Mouse (Mus musculus): ENCODE results near the gene Btbd6. TPM values are rescaled to one million over a fixed set of nuclear protein-coding genes. Genes with fewer than 3 reads are reported as not detected.

Gene Btbd6
- polyA plus RNA-seq, 1 experiment from 2014 or later = 19.5 TPM

- Histone ChIP-seq H3K36me3 (no peaks in the 10 kb centered on the region), H3K4me2 (replicated peaks) (peak overlapping the region; percentile 87), H3K9me3 (no peaks in the 10 kb centered on the region), H3K27me3 (replicated peaks) (no peaks in the 10 kb centered on the region), H3K9ac (peak overlapping the region; percentile 88), H3K27ac (peak overlapping the region; percentile 81), H3K4me3 (replicated peaks) (peak overlapping the region; percentile 98), H3K4me1 (replicated peaks) (peaks cover 34% of the 10 kb centered on the region)
- under 1% methylated on average over 54 of the region's 64 CpGs for WGBS
- ATAC-seq = peak; percentile 68
Observed at GRCm38 (mm10) chr12:113014561-113015556, 38.6 kb downstream of the Btbd6 start.

GRCm38 (mm10) chr12:113015956-113016355, 39.7 kb downstream of the Btbd6 start:
- no peak overlapping the region for H3K27ac ChIP-seq
- H3K4me2 ChIP-seq (replicated peaks) = peak overlapping the region; percentile 87; the same call in 1 of the 2 replicates
- peaks cover 34% of the 10 kb centered on the region for H3K4me1 ChIP-seq (replicated peaks)
- 71% methylated on average over 4 of the region's 4 CpGs for WGBS
- H3K9me3 ChIP-seq = no peaks in the 10 kb centered on the region
- 0 out of 2 replicates have a peak overlapping the region, but pooled peaks have one; percentile 88 for H3K9ac ChIP-seq
- H3K27me3 ChIP-seq (replicated peaks) = no peaks in the 10 kb centered on the region
- ATAC-seq = no peak
- peak overlapping the region; percentile 98; the same call in 1 of the 2 replicates for H3K4me3 ChIP-seq (replicated peaks)
- H3K36me3 ChIP-seq = 0 out of 2 replicates have a peak, but pooled peaks cover 2% of the 10 kb centered on the region

GRCm38 (mm10) chr12:113016976-113017375, 40.7 kb downstream of the Btbd6 start:
- H3K9ac ChIP-seq = no peak overlapping the region
- H3K4me1 ChIP-seq (replicated peaks) = peaks cover 34% of the 10 kb centered on the region
- no peaks in the 10 kb centered on the region for H3K27me3 ChIP-seq (replicated peaks)
- H3K27ac ChIP-seq = no peak overlapping the region
- ATAC-seq = no peak
- H3K4me3 ChIP-seq (replicated peaks) = no peak overlapping the region
- 67% methylated on average over 8 of the region's 8 CpGs for WGBS
- H3K36me3 ChIP-seq = 0 out of 2 replicates have a peak, but pooled peaks cover 2% of the 10 kb centered on the region
- no peak overlapping the region; the same call in 1 of the 2 replicates for H3K4me2 ChIP-seq (replicated peaks)
- H3K9me3 ChIP-seq = no peaks in the 10 kb centered on the region

GRCm38 (mm10) chr12:113017429-113017984, 41.2 kb downstream of the Btbd6 start:
- H3K4me2 ChIP-seq (replicated peaks) = no peak overlapping the region
- H3K27me3 ChIP-seq (replicated peaks) = no peaks in the 10 kb centered on the region
- no peak overlapping the region for H3K4me3 ChIP-seq (replicated peaks)
- H3K9me3 ChIP-seq = no peaks in the 10 kb centered on the region
- no peak overlapping the region for H3K27ac ChIP-seq
- 67% methylated on average over 9 of the region's 9 CpGs for WGBS
- H3K36me3 ChIP-seq = 0 out of 2 replicates have a peak, but pooled peaks cover 2% of the 10 kb centered on the region
- H3K4me1 ChIP-seq (replicated peaks) = peaks cover 34% of the 10 kb centered on the region
- no peak overlapping the region for H3K9ac ChIP-seq
- ATAC-seq = no peak

GRCm38 (mm10) chr12:113018763-113019162, 42.5 kb downstream of the Btbd6 start:
- Histone ChIP-seq H3K9ac (no peak overlapping the region), H3K27me3 (replicated peaks) (no peaks in the 10 kb centered on the region), H3K4me3 (replicated peaks) (no peak overlapping the region), H3K4me1 (replicated peaks) (peaks cover 22% of the 10 kb centered on the region), H3K9me3 (no peaks in the 10 kb centered on the region), H3K4me2 (replicated peaks) (no peak overlapping the region), H3K36me3 (peaks cover 2% of the 10 kb centered on the region; the same call in 1 of the 2 replicates), H3K27ac (no peak overlapping the region)
- ATAC-seq = no peak
- WGBS = 72% methylated on average over 4 of the region's 4 CpGs

- no peaks in the 10 kb centered on the region for H3K27me3 ChIP-seq (replicated peaks)
- no peaks in the 10 kb centered on the region for H3K9me3 ChIP-seq
- H3K36me3 ChIP-seq = peaks cover 2% of the 10 kb centered on the region; the same call in 1 of the 2 replicates
- H3K4me2 ChIP-seq (replicated peaks) = no peak overlapping the region
- no peak overlapping the region for H3K9ac ChIP-seq
- no peak overlapping the region for H3K27ac ChIP-seq
- ATAC-seq = no peak
- peaks cover 8% of the 10 kb centered on the region; the same call in 1 of the 2 replicates for H3K4me1 ChIP-seq (replicated peaks)
- no peak overlapping the region for H3K4me3 ChIP-seq (replicated peaks)
Observed at GRCm38 (mm10) chr12:113021488-113021887, 45.2 kb downstream of the Btbd6 start.

- Histone ChIP-seq H3K27ac (no peak overlapping the region), H3K4me1 (replicated peaks) (no peaks in the 10 kb centered on the region; the same call in 1 of the 2 replicates), H3K27me3 (replicated peaks) (no peaks in the 10 kb centered on the region), H3K4me2 (replicated peaks) (no peak overlapping the region), H3K36me3 (peaks cover 2% of the 10 kb centered on the region; the same call in 1 of the 2 replicates), H3K9me3 (no peaks in the 10 kb centered on the region), H3K4me3 (replicated peaks) (no peak overlapping the region), H3K9ac (no peak overlapping the region)
- WGBS = 84% methylated on average over 4 of the region's 4 CpGs
- ATAC-seq = no peak
Observed at GRCm38 (mm10) chr12:113023082-113023481, 46.8 kb downstream of the Btbd6 start.

- H3K4me2 ChIP-seq (replicated peaks) = no peak overlapping the region
- H3K4me3 ChIP-seq (replicated peaks) = no peak overlapping the region
- WGBS = 95% methylated on average over 1 of the region's 1 CpGs
- H3K9me3 ChIP-seq = no peaks in the 10 kb centered on the region
- H3K4me1 ChIP-seq (replicated peaks) = peaks cover 15% of the 10 kb centered on the region; the same call in 1 of the 2 replicates
- no peak overlapping the region for H3K9ac ChIP-seq
- no peak overlapping the region for H3K27ac ChIP-seq
- H3K27me3 ChIP-seq (replicated peaks) = no peaks in the 10 kb centered on the region
- ATAC-seq = no peak
- H3K36me3 ChIP-seq = no peaks in the 10 kb centered on the region; the same call in 1 of the 2 replicates
Observed at GRCm38 (mm10) chr12:113026557-113026956, 50.3 kb downstream of the Btbd6 start.

- Histone ChIP-seq H3K27ac (no peak overlapping the region), H3K4me1 (replicated peaks) (peaks cover 18% of the 10 kb centered on the region; the same call in 1 of the 2 replicates), H3K27me3 (replicated peaks) (no peaks in the 10 kb centered on the region)
Observed at GRCm38 (mm10) chr12:113027495-113027894, 51.2 kb downstream of the Btbd6 start.

GRCm38 (mm10) chr12:113028067-113028466, 51.8 kb downstream of the Btbd6 start:
- H3K4me3 ChIP-seq (replicated peaks) = no peak overlapping the region
- no peak overlapping the region; the same call in 1 of the 2 replicates for H3K4me2 ChIP-seq (replicated peaks)
- H3K36me3 ChIP-seq = no peaks in the 10 kb centered on the region; the same call in 1 of the 2 replicates
- peaks cover 18% of the 10 kb centered on the region; the same call in 1 of the 2 replicates for H3K4me1 ChIP-seq (replicated peaks)
- H3K27ac ChIP-seq = no peak overlapping the region
- no peak for ATAC-seq
- H3K27me3 ChIP-seq (replicated peaks) = no peaks in the 10 kb centered on the region
- no peaks in the 10 kb centered on the region for H3K9me3 ChIP-seq
- no peak overlapping the region for H3K9ac ChIP-seq
- WGBS = 66% methylated on average over 5 of the region's 5 CpGs

More at GRCm38 (mm10) chr12:113027495-113027894, 51.2 kb downstream of the Btbd6 start:
- ATAC-seq = no peak
- H3K4me3 ChIP-seq (replicated peaks) = no peak overlapping the region
- WGBS = 81% methylated on average over 2 of the region's 2 CpGs
- no peaks in the 10 kb centered on the region; the same call in 1 of the 2 replicates for H3K36me3 ChIP-seq
- H3K9me3 ChIP-seq = no peaks in the 10 kb centered on the region
- H3K4me2 ChIP-seq (replicated peaks) = no peak overlapping the region
- no peak overlapping the region for H3K9ac ChIP-seq

Data from intestine, embryonic 15.5 days (tissue).